Mouse (Mus musculus) megakaryocyte, embryonic 14.5 days (primary cell): ENCODE data around the gene Shf.

Experiments used
- FLI1 ChIP-seq: IDR thresholded peaks from 2 replicates; pipeline ENCODE4 v1.6.1; 2012; ENCODE audit warnings: low read length, inconsistent platforms, mixed read lengths
- GATA1 ChIP-seq: IDR thresholded peaks from 3 replicates; pipeline ENCODE4 v1.6.1; 2012; ENCODE audit warnings: mixed read lengths, low read length, inconsistent platforms, borderline replicate concordance

DNA sequence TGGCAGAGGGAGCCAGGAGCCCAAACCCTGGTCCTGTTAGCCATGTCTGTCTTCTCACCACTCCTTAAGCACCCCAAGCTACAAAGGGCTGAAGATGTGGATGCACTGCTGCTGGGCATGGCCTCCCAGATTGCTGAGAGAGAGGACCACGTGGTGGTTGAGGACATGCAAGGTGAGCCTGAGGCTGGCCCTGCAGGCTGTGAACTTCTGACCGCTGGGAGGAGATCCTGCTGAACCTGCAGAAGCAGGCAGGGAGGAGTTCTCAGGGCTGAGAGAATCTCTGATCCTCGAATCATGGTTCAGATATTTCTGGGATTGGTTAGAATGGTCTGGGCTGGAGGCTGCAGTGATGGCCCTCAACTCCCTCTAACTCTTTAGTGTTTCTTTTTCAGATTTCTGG, 45.0 kb downstream of the Shf start:
- TF ChIP-seq GATA1 (no peak), FLI1 (no peak)
